Mouse (Mus musculus) testis, postnatal 10 days (tissue): ENCODE data around the gene Map3k3.
"Not testable (repeated sequence)": the region's sequence is repeated elsewhere in the genome, so short reads cannot be mapped to it uniquely, and the experiment has no call there.

ENCODE experiments used
- DNase-seq: peaks from one replicate; pipeline ENCODE4 v3.0.0; 2021; ENCODE audit warnings: low spot score

Gene Map3k3

DNA sequence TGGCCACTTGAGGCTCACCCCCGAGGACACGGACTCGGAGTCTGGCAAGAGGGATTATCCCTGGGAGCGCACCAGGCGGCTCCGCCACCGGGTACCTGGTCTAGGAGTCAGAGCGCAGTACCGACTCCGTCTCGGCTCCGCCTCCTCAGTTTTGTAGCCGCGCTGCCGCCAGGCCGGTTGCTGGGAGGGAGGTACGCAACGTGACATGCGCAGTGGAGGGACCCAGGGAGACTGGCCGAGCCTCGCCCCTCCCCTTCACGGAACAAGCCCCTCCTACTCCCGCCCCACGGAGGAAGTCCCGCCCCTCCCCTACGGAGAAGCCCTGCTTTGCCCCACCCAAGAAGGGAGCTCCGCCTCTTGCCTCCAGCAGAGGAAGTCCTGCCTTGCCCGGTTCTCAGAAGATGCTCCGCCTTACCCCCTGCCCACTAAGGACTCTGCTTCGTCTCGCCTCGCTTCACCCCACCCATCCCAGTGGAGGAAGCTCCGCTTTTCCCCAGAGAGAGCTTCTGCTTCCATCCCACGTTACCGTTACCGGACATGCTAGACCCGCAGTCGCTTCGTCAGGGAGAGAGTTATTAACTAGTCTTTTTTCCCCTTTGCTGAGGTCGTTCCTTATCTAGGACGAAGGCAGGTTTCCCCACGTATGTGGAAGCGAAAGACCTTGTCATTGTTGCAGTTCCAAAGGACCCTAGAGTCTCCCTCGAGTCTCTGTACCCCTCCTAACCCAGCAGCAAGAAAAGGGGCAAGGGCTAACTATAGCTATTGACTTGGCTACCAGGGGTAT lies 109.2 kb downstream of the Map3k3 start:
- DNase-seq, result peak; percentile 98

DNA sequence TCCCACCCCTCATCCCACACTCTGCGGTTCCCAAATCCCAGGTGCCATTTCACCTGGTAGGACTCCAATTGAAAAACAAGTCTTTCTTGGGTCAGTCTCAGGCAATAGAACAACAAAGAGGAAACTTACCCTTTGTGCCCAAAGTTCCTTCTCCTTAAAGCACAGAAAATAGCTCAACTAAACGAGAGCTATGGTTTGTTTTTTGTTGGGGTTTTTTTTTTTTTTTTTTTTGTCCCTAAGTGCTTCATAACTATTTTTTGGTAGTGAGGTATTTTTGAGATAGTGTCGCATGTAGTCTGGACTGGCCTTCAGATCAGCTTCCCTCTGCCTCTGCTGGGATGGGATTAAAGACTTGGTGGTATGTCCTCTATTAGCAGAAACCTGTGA lies 109.7 kb downstream of the Map3k3 start:
- DNase-seq, result no peak

DNA sequence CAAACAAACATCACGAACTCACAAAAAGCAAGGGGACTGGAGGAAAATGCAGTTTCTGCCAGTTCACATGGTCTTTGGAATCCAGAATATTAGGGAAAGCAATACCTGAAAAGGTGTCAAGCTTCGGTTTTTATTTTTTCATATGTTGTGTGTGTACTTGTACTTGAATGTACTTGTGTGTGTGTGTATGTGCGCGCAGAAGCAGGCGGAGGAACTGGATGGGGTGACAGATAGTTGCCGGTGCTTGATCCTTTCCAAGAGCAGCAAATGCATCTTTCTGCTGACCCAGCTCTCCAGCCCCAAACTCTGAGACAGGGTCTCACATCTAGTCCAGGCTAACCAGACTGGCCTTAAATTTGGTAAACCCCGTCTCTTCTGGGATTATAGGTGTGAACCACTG lies 110.5 kb downstream of the Map3k3 start:
- no peak for DNase-seq

GRCm38 (mm10) chr11:106195341-106195740 lies 110.9 kb downstream of the Map3k3 start:
- DNase-seq, result no peak

GRCm38 (mm10) chr11:106198277-106198676 lies 113.9 kb downstream of the Map3k3 start:
- no peak for DNase-seq

DNA sequence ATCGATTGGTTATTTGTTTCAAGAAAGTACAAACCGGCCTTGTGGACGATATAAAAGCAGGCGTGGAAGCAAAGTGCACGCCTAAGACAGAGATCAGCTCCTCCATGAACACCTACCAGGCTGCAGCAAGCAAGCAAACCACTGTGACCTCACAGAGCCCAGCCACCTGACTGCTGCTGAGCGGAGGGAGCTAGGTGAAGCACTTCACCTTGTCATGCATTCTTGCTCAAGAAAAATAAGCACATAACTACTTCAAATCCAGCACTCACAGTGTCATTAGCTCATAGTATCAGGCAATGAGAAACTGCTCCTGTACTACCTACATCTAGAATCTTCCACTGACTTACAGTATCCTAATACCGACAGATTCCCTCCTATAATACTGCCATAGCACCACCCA lies 115.6 kb downstream of the Map3k3 start:
- not testable (repeated sequence) for DNase-seq

DNA sequence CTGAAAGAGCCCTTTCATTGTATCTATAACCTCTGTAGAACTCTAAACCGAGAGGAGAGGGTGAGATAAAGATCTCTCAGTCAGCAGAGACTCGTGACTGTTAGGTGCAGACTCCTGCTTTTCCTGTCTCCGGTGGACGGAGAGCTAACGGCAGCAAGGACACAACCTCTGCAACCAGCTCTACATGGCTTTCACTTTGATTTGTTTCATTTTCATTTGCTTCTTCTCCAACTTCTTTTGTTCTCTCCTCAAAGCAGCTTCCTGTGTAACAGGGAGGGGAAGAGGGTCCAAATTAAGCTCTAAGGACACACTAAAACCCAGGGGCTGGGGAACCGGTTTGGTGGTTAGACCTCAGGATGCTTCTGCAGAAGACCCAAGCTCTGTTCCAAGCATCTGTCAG lies 116.3 kb downstream of the Map3k3 start:
- no peak for DNase-seq

DNA sequence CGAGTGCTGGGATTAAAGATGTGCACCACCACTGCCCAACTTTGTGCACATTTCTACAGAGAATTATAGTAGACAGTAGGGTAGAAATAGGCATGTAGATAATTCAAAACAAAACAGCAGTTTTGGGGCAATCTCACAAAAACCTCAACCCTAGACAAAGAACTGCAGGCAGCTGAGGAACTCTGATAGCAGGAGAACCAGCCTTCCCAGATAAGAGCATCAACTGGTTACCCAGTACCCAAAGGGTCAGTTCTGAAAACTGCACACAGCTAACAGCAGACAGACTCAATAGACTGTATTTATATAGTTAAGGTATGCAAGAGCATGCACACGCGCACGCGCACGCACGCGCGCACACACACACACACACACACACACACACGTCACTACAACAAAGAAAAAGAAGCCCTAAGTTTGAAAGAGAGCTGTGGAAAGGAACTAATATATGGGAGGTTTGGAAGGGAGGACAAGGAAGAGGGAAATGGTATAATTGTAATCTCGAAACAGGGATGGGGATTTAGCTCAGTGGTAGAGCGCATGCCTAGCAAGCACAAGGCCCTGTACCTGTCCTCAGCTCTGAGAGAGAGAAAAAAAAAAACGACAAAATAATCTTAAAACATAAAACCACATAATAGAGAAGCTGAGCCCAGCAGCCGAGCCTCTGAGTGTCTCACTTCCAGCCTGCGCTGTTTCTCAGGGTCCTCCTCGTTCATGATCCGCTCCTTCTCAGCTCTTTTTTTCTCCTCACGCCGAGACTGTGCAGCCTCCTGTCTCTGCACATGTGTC lies 117.1 kb downstream of the Map3k3 start:
- no peak for DNase-seq

DNA sequence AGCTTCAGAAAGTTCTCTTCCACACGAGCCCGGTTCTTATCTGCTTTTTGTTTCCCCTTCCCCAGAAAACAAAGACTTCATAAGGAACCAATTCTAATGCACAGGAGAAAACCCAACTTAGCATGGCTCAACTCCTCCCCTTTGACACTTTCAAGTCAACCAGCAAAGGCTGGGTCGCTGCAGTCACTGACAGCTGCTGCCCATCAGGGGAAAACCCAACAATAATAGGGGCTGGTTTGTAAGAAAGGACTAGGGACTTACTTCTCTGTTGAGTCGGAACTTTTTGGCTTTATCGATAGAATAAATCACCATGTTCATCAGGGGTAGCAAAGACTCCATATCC lies 117.7 kb downstream of the Map3k3 start, which contains the start of gene Strada:
TSS of gene Strada (minus strand) at position 46 of the 343 bp plus-strand sequence.
- DNase-seq, result no peak
